Mouse (Mus musculus) embryonic fibroblast, embryonic 13.5 days (primary cell): ENCODE data around the gene Mif4gd.

ENCODE experiments used
- CTCF ChIP-seq: IDR thresholded peaks from 2 replicates; pipeline ENCODE4 v1.5.1; 2011; ENCODE audit warnings: mild to moderate bottlenecking, control low read depth, low read length, moderate library complexity, borderline replicate concordance; ENCODE audit not compliant: insufficient read depth
- POLR2A ChIP-seq: IDR thresholded peaks from 2 replicates; pipeline ENCODE4 v1.6.1; 2011; ENCODE audit warnings: low read depth, mild to moderate bottlenecking, control low read depth, low read length, moderate library complexity

DNA sequence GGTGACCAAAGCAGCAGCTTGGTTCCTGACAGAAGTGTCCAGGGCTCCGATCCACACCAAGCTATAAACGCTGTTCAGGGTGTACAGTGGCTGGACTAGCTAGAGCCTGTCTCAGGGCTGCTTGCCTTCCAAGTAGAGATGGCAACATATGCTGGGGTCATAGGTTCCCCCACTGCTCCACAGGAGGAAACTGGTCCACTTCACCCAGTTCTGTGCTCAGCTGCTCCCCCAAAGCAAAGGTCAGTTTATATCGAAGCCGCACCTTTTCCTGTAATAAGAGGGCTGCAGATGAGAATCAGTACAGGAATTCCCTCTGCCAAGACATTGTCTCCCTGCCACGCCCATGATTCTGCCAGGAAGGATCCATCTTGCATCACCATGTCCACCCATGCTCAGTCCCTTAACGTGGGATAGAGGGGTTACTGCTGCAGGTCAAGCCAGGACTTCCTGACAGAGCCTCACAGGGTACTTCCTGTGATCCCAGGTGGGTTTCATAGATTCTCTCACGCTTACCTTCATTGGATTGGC lies 27.1 kb downstream of the Mif4gd start:
- no peak for TF ChIP-seq CTCF
- no peak for TF ChIP-seq POLR2A
